Mouse (Mus musculus) neural tube, embryonic 12.5 days (tissue): ENCODE data around the gene Smtn. TPM values are rescaled to one million over a fixed set of nuclear protein-coding genes. Genes with fewer than 3 reads are reported as not detected.

Source experiments
- ATAC-seq: fragments of 200-750 bp; cut with Nextera tagmentation; 2 replicates; pipeline ENCODE4 v1.8.0; 2017; ENCODE audit warnings: low read depth, mild to moderate bottlenecking, moderate TSS enrichment, moderate library complexity; ENCODE audit not compliant: low FRiP score
- H3K27ac ChIP-seq: fragments of 300-500 bp; sonication (generic); 2 replicates; pipeline ENCODE4 v1.5.1; 2016
- H3K27me3 ChIP-seq: fragments of 300-500 bp; sonication (generic); replicated peaks from 2 replicates; pipeline ENCODE4 v1.6.1; 2016; ENCODE audit warnings: mild to moderate bottlenecking
- H3K36me3 ChIP-seq: fragments of 300-500 bp; sonication (generic); 2 replicates; pipeline ENCODE4 v1.6.1; 2016; ENCODE audit warnings: mild to moderate bottlenecking
- H3K4me1 ChIP-seq: fragments of 300-500 bp; sonication (generic); 2 replicates; pipeline ENCODE4 v1.6.1; 2016
- H3K4me2 ChIP-seq: fragments of 300-500 bp; sonication (generic); replicated peaks from 2 replicates; pipeline ENCODE4 v1.6.1; 2016; ENCODE audit warnings: mild to moderate bottlenecking
- H3K4me3 ChIP-seq: fragments of 300-500 bp; sonication (generic); 2 replicates; pipeline ENCODE4 v1.5.1; 2016
- H3K9ac ChIP-seq: fragments of 300-500 bp; sonication (generic); 2 replicates; pipeline ENCODE4 v1.6.1; 2016; ENCODE audit warnings: mild to moderate bottlenecking
- H3K9me3 ChIP-seq: fragments of 300-500 bp; sonication (generic); 2 replicates; pipeline ENCODE4 v1.6.1; 2016; ENCODE audit warnings: mild to moderate bottlenecking
- WGBS: fragments of 180-500 bp; shearing (Covaris S2); methylation state at CpG from one replicate; pipeline ENCODE4 v1.1.7; 2016; 5-methylcytosine and 5-hydroxymethylcytosine counted together
- polyA plus RNA-seq: library from polyadenylated mRNA; unstranded; fragments of >200 nt; fragmentation: Nextera tagmentation; extraction: Ambion mirVana; gene quantifications from 2 replicates; pipeline ENCODE4 v1.2.1, GENCODE M21; 2016

Gene Smtn
- polyA plus RNA-seq, 1 experiment from 2014 or later: 37.9 TPM

- WGBS: 86% methylated on average over 1 of the region's 1 CpGs
Measured at GRCm38 (mm10) chr11:3567896-3568295, 27.5 kb upstream of the Smtn start.

DNA sequence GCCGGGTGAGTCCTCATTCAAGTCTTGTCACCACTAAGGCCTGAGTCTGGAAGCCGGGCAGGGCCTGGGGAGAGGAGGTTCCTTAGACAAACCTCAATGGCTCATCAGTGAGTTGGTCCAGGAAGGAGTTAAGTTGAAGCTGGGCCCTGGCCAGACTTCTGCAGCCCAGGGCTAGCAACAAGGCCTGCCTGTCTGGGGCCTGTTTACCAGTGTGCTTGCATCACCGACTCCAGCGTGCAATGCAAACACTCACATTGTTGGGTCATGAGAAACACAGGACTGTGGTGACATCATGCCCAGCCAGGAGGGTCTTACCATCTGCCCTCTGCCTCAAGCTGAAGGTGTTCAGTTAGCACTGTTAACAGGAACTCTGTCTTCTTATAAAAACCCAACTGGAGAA lies 25.6 kb upstream of the Smtn start:
- no peak overlapping the region for H3K4me2 ChIP-seq
- no peaks in the 10 kb centered on the region for H3K36me3 ChIP-seq
- H3K4me3 ChIP-seq: no peak overlapping the region
- H3K4me1 ChIP-seq: no peaks in the 10 kb centered on the region
- H3K27ac ChIP-seq: no peak overlapping the region
- H3K27me3 ChIP-seq: no peaks in the 10 kb centered on the region
- no peak overlapping the region for H3K9ac ChIP-seq
- ATAC-seq: no peak
- WGBS: 87% methylated on average over 4 of the region's 4 CpGs
- H3K9me3 ChIP-seq: no peaks in the 10 kb centered on the region

More at GRCm38 (mm10) chr11:3567896-3568295, 27.5 kb upstream of the Smtn start:
- Histone ChIP-seq H3K27me3 (no peaks in the 10 kb centered on the region), H3K36me3 (no peaks in the 10 kb centered on the region), H3K4me2 (no peak overlapping the region), H3K4me1 (peaks cover under 1% of the 10 kb centered on the region; the same call in 1 of the 2 replicates), H3K9me3 (no peaks in the 10 kb centered on the region), H3K27ac (no peak overlapping the region), H3K4me3 (no peak overlapping the region), H3K9ac (no peak overlapping the region)
- ATAC-seq: no peak

- 70% methylated on average over 7 of the region's 7 CpGs for WGBS
- no peaks in the 10 kb centered on the region for H3K4me1 ChIP-seq
- H3K36me3 ChIP-seq: no peaks in the 10 kb centered on the region
- no peak overlapping the region for H3K4me3 ChIP-seq
- H3K27ac ChIP-seq: no peak overlapping the region
- H3K9me3 ChIP-seq: no peaks in the 10 kb centered on the region
- H3K4me2 ChIP-seq: no peak overlapping the region
- H3K9ac ChIP-seq: no peak overlapping the region
- H3K27me3 ChIP-seq: no peaks in the 10 kb centered on the region
- ATAC-seq: no peak
Measured at GRCm38 (mm10) chr11:3564451-3564850, 24.0 kb upstream of the Smtn start.

DNA sequence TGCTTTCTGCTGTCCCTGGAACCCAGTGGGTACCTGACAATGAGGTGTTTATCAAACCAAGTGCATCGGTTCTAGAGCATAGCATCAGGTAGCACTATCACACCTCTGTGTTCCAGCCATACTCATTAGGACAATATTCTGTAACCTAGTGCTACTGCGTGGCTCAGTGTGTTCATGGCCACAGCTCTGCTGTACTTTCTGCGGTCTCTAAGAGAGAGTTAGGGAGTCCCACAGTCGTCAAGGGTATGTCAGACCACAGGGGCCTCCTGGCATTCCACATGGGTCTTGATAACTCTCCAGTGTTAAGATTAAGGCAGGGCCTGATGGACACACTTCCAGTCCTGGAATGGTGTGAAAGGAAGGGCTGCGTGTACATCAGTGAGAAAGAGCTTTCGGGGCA lies 23.4 kb upstream of the Smtn start:
- Histone ChIP-seq H3K9ac (no peak overlapping the region), H3K36me3 (no peaks in the 10 kb centered on the region), H3K27me3 (no peaks in the 10 kb centered on the region), H3K9me3 (no peaks in the 10 kb centered on the region), H3K4me3 (no peak overlapping the region), H3K4me2 (no peak overlapping the region), H3K4me1 (no peaks in the 10 kb centered on the region), H3K27ac (no peak overlapping the region)
- 92% methylated on average over 6 of the region's 6 CpGs for WGBS
- ATAC-seq: no peak

DNA sequence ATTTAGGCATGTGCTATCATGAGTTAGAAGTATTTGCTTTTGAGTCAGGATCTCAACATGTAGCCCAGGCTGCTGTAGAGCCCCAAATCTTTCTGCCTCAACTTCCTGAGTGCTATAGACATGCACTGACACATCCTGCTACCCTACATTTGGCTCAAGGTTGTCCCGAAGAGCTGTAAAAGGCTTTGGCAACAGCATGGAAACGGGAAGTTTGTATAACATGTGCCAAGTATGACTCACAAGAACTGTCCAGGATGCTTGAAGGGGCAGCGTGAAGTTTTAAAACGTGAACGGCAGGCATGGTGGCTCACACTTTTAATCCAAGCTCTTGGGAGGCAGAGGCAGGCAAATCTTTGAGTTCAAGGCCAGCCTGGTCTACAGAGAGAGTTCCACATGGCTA lies 19.8 kb upstream of the Smtn start:
- no peak overlapping the region for H3K4me3 ChIP-seq
- H3K27ac ChIP-seq: no peak overlapping the region
- H3K9ac ChIP-seq: no peak overlapping the region
- WGBS: 86% methylated on average over 5 of the region's 5 CpGs
- ATAC-seq: no peak
- no peaks in the 10 kb centered on the region for H3K4me1 ChIP-seq
- H3K36me3 ChIP-seq: no peaks in the 10 kb centered on the region
- no peaks in the 10 kb centered on the region for H3K9me3 ChIP-seq
- H3K4me2 ChIP-seq: no peak overlapping the region
- H3K27me3 ChIP-seq: no peaks in the 10 kb centered on the region

GRCm38 (mm10) chr11:3557852-3558251 lies 17.4 kb upstream of the Smtn start:
- WGBS: 85% methylated on average over 3 of the region's 3 CpGs
- H3K9me3 ChIP-seq: no peaks in the 10 kb centered on the region
- ATAC-seq: no peak
- H3K27ac ChIP-seq: no peak overlapping the region
- no peak overlapping the region for H3K9ac ChIP-seq
- no peak overlapping the region for H3K4me2 ChIP-seq
- no peaks in the 10 kb centered on the region for H3K36me3 ChIP-seq
- no peaks in the 10 kb centered on the region for H3K27me3 ChIP-seq
- no peaks in the 10 kb centered on the region for H3K4me1 ChIP-seq
- H3K4me3 ChIP-seq: no peak overlapping the region

GRCm38 (mm10) chr11:3554976-3555375 lies 14.6 kb upstream of the Smtn start:
- Histone ChIP-seq H3K4me3 (no peak overlapping the region), H3K36me3 (no peaks in the 10 kb centered on the region), H3K27ac (no peak overlapping the region), H3K27me3 (no peaks in the 10 kb centered on the region), H3K9me3 (no peaks in the 10 kb centered on the region), H3K9ac (no peak overlapping the region), H3K4me1 (no peaks in the 10 kb centered on the region), H3K4me2 (no peak overlapping the region)
- 85% methylated on average over 4 of the region's 4 CpGs for WGBS
- no peak for ATAC-seq

DNA sequence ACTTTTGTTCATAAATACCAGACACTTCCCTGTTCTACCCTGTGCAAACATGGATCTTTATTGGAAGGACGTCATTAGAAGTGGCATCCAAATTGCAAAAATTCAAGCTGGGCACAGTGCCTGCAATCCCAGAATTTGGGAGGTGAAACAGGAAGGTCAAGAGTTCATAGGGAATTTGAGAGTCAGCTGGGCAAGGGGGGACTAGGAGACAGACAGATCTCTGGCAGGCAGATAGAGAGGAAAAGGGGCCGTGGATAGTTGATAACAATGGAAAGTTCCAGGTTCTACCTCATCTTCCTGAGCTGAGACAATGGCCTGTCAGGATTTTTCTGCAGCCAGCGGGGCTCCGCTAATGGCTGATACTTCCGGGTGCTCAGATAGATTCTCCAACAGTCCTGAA lies 9.4 kb upstream of the Smtn start:
- H3K9me3 ChIP-seq: no peaks in the 10 kb centered on the region
- H3K4me1 ChIP-seq: no peaks in the 10 kb centered on the region
- H3K4me2 ChIP-seq: no peak overlapping the region
- no peaks in the 10 kb centered on the region for H3K36me3 ChIP-seq
- no peak overlapping the region for H3K4me3 ChIP-seq
- no peaks in the 10 kb centered on the region for H3K27me3 ChIP-seq
- H3K9ac ChIP-seq: no peak overlapping the region
- ATAC-seq: no peak
- no peak overlapping the region for H3K27ac ChIP-seq
- 89% methylated on average over 5 of the region's 5 CpGs for WGBS

GRCm38 (mm10) chr11:3548564-3549295 lies 8.3 kb upstream of the Smtn start:
- Histone ChIP-seq H3K9ac (no peak overlapping the region), H3K27ac (no peak overlapping the region), H3K4me2 (no peak overlapping the region), H3K9me3 (peaks cover 4% of the 10 kb centered on the region; the same call in 1 of the 2 replicates), H3K4me1 (no peaks in the 10 kb centered on the region), H3K4me3 (no peak overlapping the region), H3K36me3 (no peaks in the 10 kb centered on the region), H3K27me3 (no peaks in the 10 kb centered on the region)
- 60% methylated on average over 3 of the region's 3 CpGs for WGBS
- ATAC-seq: no peak

DNA sequence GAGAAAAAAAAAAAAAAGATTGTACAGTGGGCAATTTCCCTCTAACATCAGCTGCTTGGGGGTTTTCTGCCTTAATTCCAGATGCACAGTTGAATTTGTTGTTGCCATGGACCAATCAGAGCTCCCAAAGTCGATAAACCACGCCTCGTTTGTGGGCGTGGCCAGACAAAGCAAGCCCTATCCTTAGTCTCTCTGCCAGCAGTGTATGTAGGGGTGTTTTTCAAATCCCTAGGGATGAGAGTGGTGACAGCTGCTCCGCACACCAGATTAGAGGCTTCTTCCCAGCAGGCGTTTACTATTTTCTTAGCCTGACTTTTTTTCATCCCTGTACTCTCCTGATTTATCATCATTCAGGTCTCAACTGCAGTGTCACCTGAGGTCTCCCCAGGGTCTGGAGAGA lies 7.6 kb upstream of the Smtn start:
- Histone ChIP-seq H3K4me1 (no peaks in the 10 kb centered on the region), H3K9ac (no peak overlapping the region), H3K9me3 (peaks cover 4% of the 10 kb centered on the region; the same call in 1 of the 2 replicates), H3K4me2 (no peak overlapping the region), H3K4me3 (no peak overlapping the region), H3K27me3 (no peaks in the 10 kb centered on the region), H3K36me3 (no peaks in the 10 kb centered on the region), H3K27ac (no peak overlapping the region)
- 46% methylated on average over 6 of the region's 6 CpGs for WGBS
- peak; percentile 53; the same call in 1 of the 2 replicates for ATAC-seq

DNA sequence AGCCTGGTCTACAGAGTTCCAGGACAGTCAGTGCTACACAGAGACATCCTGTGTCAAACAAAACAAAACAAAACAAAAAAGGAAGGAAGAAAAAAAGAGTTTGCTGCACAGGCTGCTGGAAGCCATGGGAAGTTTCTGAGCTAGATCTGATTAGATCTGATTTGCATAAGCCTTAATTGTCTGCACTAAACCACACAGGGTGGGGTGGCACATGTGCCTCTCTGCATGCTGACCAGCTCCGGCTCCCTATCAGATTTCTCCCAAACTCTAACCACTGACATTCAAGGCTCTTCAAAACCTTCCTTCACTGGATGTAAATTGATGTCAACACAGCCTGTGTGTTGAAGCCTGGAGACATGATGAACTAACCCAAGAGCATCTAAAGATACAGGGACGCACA lies 6.6 kb upstream of the Smtn start:
- H3K4me2 ChIP-seq: no peak overlapping the region
- 91% methylated on average over 2 of the region's 2 CpGs for WGBS
- no peaks in the 10 kb centered on the region for H3K4me1 ChIP-seq
- H3K9me3 ChIP-seq: peaks cover 4% of the 10 kb centered on the region; the same call in 1 of the 2 replicates
- H3K27ac ChIP-seq: no peak overlapping the region
- ATAC-seq: no peak
- no peak overlapping the region for H3K9ac ChIP-seq
- H3K27me3 ChIP-seq: no peaks in the 10 kb centered on the region
- H3K36me3 ChIP-seq: no peaks in the 10 kb centered on the region
- H3K4me3 ChIP-seq: no peak overlapping the region

- no peaks in the 10 kb centered on the region for H3K27me3 ChIP-seq
- no peaks in the 10 kb centered on the region for H3K4me1 ChIP-seq
- no peaks in the 10 kb centered on the region for H3K36me3 ChIP-seq
- no peak overlapping the region for H3K27ac ChIP-seq
- H3K4me3 ChIP-seq: no peak overlapping the region
- ATAC-seq: no peak
- H3K9me3 ChIP-seq: peaks cover 4% of the 10 kb centered on the region; the same call in 1 of the 2 replicates
- 18% methylated on average over 1 of the region's 1 CpGs for WGBS
- H3K4me2 ChIP-seq: no peak overlapping the region
- H3K9ac ChIP-seq: no peak overlapping the region
Measured at GRCm38 (mm10) chr11:3546242-3546562, 5.8 kb upstream of the Smtn start.

- no peak overlapping the region for H3K9ac ChIP-seq
- H3K27me3 ChIP-seq: no peaks in the 10 kb centered on the region
- H3K9me3 ChIP-seq: peaks cover 4% of the 10 kb centered on the region; the same call in 1 of the 2 replicates
- ATAC-seq: no peak
- no peaks in the 10 kb centered on the region for H3K36me3 ChIP-seq
- H3K4me2 ChIP-seq: no peak overlapping the region
- H3K4me1 ChIP-seq: no peaks in the 10 kb centered on the region
- H3K4me3 ChIP-seq: no peak overlapping the region
- H3K27ac ChIP-seq: no peak overlapping the region
- 17% methylated on average over 9 of the region's 9 CpGs for WGBS
Measured at GRCm38 (mm10) chr11:3545531-3546241, 5.3 kb upstream of the Smtn start.
